Mouse (Mus musculus) adrenal gland, adult 18-20 months (tissue): ENCODE measurements around the gene Pxmp4. TPM values are rescaled to one million over a fixed set of nuclear protein-coding genes. Genes with fewer than 3 reads are reported as not detected.

ENCODE experiments used
- DNase-seq, 2 experiments: peaks; one replicate each; pipeline ENCODE4 v3.0.0; 2021 to 2022; ENCODE audit warnings: low spot score in 2 of 2
- total RNA-seq, 2 experiments: library from RNA; stranded (reverse); gene quantifications; 1 replicate in 1 of 2; 2 replicates in 1 of 2; pipeline ENCODE4 v1.2.3; 2021

Gene Pxmp4
- total RNA-seq, 2 experiments from 2014 or later, result 30.1 to 33.9 TPM

DNA sequence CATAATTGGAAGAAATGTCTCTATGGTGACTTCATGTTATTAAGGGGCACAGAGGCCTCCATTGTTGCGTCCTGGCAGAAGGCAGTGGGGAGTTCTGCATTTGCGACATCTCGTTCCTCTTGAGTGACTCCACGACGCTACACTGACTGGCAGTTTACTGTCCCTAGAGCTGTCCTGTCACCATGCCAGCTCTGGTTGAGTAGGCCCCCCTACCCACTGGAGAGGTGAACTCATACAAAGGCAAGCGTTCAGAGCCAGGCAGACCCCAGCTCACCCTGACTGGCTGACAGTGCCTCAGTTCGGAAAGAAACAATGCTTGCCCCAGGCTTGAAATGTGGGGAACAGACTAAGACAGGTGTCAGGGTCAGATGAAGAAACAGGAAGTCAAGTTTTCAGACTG, 29.2 kb downstream of the Pxmp4 start:
- no peak for DNase-seq

DNA sequence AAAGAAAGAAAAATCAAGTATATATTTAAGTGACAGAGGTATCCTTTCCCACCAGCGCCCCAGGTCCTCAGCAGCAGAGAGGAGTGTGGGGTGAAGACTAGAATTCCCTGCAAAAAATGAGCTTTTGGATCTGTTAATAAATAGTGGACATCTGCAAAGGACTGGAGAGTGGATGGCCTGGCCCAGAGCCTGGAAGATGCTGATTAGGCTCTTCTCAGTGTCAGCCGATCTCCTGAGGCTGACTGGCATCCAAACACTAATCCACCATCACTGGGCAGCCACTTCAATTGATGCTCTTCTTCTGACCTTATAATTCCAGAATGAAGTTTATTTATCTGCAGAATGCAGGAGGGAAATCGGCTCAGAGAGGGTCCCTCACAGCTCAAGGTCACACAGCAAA, 30.5 kb downstream of the Pxmp4 start:
- no peak for DNase-seq

DNA sequence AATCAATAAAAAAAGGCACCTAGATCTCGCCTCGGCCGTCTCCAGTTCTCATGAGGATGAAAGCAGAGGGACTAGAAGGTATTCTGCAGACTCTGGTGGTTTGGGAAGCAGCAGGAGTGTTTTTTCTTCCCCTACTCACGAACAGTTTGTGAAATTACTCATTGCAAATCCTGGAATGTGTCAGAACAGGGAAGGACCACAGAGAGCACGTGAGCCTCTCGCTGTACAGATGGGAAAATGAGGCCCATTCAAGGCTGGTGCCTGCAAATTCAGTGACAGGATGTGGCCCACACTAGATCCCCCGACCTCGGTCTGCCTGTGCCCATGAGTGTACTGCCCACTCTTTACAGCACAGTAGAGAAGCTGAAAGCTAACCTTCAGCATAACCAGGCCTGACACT, 31.5 kb downstream of the Pxmp4 start:
- DNase-seq, result no peak

- DNase-seq, result no peak
These were observed 32.2 kb downstream of the Pxmp4 start for GRCm38 (mm10) chr2:154571266-154571665.

- DNase-seq, result no peak
These were observed 32.8 kb downstream of the Pxmp4 start for GRCm38 (mm10) chr2:154570666-154571065.

- peak; percentile 92 to 93 for DNase-seq
These were observed 33.6 kb downstream of the Pxmp4 start, which contains the start of gene E2f1 for GRCm38 (mm10) chr2:154569836-154570286. Gene E2f1 (minus strand): TSS chr2:154569892.

- DNase-seq, result peak; percentile 61 to 75
These were observed 34.3 kb downstream of the Pxmp4 start for GRCm38 (mm10) chr2:154569071-154569748.

DNA sequence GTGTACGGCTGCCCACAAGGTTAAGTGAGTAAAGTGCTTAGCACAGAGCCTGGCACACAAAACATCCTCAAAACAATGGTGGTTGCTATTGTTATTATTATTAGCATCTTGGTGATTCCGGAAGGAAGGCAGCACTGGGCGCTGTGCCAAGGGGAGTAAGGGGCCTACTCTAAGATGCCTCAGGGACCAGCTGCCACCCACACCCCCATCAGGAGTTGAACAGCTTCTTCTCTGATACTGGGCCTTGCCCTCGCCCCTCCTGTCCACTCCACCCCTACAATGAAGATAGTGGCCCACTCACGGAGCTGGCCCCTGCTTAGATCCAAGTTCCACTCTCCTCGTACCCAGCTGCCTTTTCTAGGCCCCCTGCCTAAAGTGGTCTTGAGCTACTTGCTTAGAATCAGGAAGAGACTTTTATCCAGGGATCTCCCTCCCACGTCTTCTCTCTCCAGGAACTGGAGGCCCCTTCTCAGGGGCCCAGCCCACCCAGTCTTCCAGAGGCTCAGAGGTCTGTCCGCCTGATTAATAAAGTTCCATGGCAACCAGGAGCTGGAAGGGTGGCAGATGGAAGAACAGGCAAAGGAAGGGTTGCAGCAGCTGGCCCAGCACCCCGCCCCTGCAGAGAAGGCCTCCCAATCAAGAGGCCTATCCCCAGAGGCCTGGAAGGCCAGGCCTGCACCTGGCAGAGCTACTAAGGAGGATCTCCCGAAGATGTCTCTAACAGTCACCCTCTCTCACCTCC, 35.0 kb downstream of the Pxmp4 start:
- no peak for DNase-seq

- DNase-seq, result no peak
These were observed 35.7 kb downstream of the Pxmp4 start for GRCm38 (mm10) chr2:154567766-154568165.

DNA sequence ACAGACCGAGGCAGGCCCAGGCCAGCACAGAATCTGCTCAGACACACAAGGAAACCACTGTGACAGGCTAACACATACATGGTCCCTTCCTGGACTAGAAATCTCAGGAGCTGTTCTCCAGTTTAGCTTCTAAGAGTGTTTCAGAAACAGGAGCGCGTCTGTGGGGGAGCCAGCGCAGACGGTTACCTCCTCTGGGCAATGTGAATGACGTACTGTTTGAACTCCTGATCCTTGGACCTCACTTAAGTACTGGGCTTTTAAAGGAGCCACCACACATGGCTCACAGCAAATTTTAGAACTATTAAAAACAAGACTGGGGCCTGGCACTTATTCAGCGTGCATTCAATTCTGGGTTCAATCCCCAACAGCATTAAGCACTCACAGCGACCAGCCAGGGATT, 36.9 kb downstream of the Pxmp4 start:
- no peak for DNase-seq

DNA sequence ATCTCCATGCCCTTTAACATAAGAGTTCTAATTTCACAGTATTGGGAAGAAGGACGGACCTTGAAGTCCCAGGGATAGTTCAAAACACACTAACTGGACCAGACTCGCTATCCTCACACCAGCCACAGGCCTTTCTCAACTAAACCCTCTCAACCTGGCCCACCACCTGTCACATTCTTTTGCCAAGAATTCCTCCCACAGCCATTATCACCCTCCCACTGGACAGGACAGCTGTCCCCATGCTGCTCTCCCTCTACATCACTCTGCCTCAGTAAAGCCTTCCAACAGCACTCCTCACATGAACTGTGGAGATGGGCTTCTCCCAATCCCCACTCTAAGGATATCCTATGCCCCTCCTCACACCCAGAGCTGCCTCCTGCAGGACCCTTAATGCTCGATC, 37.9 kb downstream of the Pxmp4 start:
- no peak for DNase-seq

GRCm38 (mm10) chr2:154563612-154564170, 39.8 kb downstream of the Pxmp4 start:
- DNase-seq, result no peak

DNA sequence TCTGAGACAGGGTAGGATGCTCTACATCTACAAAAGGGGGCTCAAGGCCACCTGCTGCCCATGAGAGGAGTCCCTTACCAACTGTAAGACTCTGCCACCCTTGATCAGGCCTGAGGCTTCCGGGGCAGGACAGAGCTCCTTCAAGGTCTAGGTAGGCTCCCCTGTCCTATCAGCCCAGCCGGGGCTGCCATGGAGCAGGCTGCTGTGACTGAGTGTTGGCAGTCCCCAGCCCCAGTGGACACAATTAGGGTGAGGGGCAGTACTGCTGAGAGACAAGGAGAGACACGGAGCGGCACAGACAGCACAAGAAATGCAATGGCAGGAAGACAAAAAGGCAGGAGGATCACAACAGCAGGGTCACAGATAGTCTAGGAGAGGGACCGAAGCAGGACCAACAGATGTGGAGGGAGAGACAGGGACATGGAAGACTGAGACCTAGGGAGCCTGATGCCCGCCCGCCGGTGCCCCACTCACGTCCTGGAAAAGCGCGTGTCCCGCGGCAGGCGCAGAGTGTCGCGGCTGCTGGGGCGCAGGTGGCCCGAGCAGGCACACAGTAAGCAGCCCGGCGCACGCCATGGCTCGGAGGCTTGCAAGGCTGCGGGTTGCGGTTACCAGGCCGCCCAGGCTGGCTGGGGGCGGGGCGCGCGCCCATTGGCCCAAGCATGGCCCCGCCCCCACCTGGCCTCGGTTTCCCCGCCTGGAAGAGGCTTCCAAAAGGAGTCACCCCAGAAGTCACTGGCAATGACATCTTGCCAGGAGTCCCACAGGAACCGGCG, 45.1 kb downstream of the Pxmp4 start, which contains the start of gene Necab3:
Gene Necab3, minus strand, starts transcription at position 627 of the 776 bp plus-strand sequence.
- no peak for DNase-seq

DNA sequence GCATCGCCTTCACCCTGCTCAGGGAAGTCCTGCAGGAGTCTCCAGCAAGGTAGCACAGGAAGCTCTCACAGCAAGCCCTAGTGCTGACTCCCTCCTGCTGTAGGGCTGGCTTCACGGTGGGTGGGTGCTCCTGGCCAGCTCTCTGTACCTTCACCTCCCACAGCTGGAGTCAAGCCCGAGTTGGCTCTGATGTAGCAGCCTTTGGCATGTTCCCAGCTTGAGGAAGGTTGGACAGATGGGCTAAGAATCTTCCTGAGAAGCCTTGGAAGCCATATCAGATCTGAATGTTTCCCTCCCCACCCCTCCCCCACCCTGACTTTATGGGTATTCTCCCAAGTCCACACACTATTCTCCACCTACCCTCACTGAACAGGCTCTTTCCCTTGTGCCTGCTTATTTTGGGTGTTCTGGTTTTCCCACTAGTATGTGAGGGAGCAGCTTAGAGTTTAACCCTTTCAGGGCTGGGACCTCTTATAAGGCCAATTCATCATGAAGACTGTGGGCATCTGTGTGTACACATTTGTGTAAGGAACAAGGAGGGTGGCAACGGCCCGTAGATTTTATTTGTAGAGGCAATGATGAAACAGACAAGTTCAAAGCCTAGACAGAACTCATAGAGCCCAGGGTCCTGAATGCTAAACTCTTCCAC, 46.2 kb downstream of the Pxmp4 start:
- no peak for DNase-seq

- no peak for DNase-seq
These were observed 48.3 kb downstream of the Pxmp4 start for GRCm38 (mm10) chr2:154555235-154555634.

DNA sequence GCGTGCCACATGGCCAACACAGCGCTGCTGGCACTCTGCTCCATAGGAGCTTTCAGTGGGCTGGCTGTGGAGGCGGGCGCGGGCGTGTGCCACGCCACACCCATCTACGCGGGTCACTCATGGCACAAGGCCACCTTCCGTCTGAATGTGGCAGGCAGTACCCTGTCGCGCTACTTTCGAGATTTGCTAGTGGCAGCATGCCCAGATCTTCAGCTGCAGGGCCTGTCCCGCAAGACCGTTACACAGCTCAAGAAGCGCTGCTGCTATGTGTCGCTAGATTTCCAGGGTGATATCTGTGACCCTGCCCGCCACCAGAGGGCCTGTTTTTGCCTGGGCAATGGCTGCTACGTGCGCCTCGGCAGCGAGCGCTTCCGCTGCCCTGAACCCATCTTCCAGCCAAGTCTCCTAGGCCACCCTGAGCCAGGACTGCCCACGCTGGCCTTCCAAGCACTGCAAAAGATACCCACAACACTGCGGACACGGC, 51.0 kb downstream of the Pxmp4 start:
- DNase-seq, result peak; percentile 64 to 65

DNA sequence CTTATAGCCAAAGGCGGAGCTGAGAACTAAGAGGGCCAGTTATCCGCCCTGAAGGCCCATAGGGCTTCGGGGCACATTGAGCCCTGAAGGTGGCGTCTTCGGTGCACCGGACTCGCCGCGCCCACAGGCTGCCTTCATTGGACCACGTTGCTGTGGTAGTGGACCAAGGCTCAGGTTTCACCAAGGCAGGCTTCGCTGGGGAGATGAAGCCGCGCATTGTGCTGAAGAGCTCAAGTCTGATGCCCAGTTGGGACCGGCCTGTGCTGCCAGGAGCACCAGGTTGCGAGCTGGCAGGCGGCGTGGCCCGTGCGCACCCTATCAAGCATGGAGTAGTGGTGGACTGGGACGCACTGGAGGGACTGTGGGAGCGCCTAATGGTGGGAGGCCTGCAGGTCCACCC, 51.6 kb downstream of the Pxmp4 start:
- no peak for DNase-seq

DNA sequence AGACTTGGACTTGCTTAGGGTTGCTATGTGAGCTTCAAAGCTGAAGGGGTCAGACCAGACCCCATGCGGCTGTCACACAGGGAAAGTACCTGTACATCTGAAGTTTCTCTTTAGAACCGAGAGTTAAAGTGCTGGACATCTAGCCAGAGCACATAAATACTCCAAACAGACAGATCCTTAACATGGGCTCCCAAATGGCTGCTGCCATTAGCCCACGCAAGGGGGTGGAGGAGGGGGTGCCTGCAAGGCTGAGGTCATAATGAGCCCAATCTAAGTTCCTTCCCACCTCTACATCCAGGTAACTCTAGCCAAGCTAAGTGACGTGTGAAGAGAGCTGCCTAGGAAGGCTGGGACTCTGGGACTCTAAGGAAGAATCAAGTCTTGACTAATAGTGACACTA, 52.0 kb downstream of the Pxmp4 start, which contains the start of gene Actl10:
Gene Actl10, plus strand, starts transcription at position 301 of the 400 bp plus-strand sequence.
- no peak for DNase-seq

DNA sequence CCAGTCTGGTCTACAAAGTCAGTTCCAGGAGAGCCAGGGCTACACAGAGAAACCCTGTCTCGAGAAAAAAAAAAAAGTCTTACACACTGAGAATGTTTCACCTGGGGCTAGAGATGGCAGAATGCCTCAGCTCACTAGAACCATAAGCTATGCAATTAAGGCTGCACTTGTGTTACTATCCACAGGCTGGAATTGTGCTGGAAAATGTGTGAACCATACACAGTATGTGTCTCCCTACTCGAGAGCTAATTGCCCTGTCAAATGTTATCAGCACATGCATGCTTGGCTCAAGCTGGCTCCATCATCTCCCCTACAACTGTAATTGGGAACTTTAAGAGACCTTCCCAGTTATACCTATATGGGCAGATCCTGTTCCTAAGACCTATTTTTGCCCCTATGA, 52.6 kb downstream of the Pxmp4 start:
- no peak for DNase-seq

GRCm38 (mm10) chr2:154549886-154550189, 53.7 kb downstream of the Pxmp4 start:
- DNase-seq, result no peak
